Mouse (Mus musculus) kidney, adult 2 months (tissue): ENCODE measurements around the gene Relb.
A peak's percentile ranks its signal among the peaks of the same experiment; 100 is the strongest.

Experiments
- CTCF ChIP-seq: fragments of 200-500 bp; conservative IDR thresholded peaks from 2 replicates; pipeline ENCODE4 v1.5.1; 2011; ENCODE audit warnings: low read depth, mild to moderate bottlenecking, control low read depth, low read length, moderate library complexity, mixed read lengths; ENCODE audit not compliant: insufficient read depth, insufficient read length
- POLR2A ChIP-seq: fragments of 200-500 bp; IDR thresholded peaks from one replicate; pipeline ENCODE4 v1.6.1; 2011; ENCODE audit warnings: low read depth, low read length, control low read depth

GRCm38 (mm10) chr7:19619004-19619801, 10.0 kb downstream of the Relb start:
- TF ChIP-seq CTCF (peak; percentile 89), POLR2A (no peak)
